ENCODE assay signal across 8 mouse cellular contexts in genomic region chr8:123042158-123042973, GRCm38 (mm10). TPM values are rescaled to one million over a fixed set of nuclear protein-coding genes. Genes with fewer than 3 reads are reported as not detected.
DNase-seq lines count a peak whose midpoint lies in the region; ATAC-seq and TF ChIP-seq lines count a peak whose summit lies in the region.

TSS of gene Ankrd11 (minus strand) at chr8:123042277.

- H3K9ac ChIP-seq in heart, embryonic 12.5 days = peak within 1 kb of the TSS; percentile 100
- peak within 1 kb of the TSS; percentile 100 for H3K9ac ChIP-seq in kidney, postnatal 0 days (ENCODE audit: low read depth, low read length)
- H3K9ac ChIP-seq in liver, embryonic 11.5 days (ENCODE audit: low read depth, low read length) = peak within 1 kb of the TSS; percentile 100
- peak within 1 kb of the TSS; percentile 99 for H3K9ac ChIP-seq in stomach, embryonic 14.5 days (replicated peaks; ENCODE audit: low read depth, low read length)

- H3K9me3 ChIP-seq in heart, embryonic 12.5 days (replicated peaks) = no peaks in the 10 kb centered on the region
- H3K9me3 ChIP-seq in kidney, postnatal 0 days (replicated peaks; ENCODE audit: low read length) = no peaks in the 10 kb centered on the region
- no peaks in the 10 kb centered on the region for H3K9me3 ChIP-seq in liver, embryonic 11.5 days (ENCODE audit: control insufficient read depth, low read length)
- no peaks in the 10 kb centered on the region for H3K9me3 ChIP-seq in stomach, embryonic 14.5 days (ENCODE audit: control insufficient read depth, low read depth, low read length)

- H3K4me2 ChIP-seq in heart, embryonic 12.5 days = peak within 1 kb of the TSS; percentile 87
- peak within 1 kb of the TSS; percentile 68 for H3K4me2 ChIP-seq in kidney, postnatal 0 days (ENCODE audit: low read length)
- H3K4me2 ChIP-seq in liver, embryonic 11.5 days = peak within 1 kb of the TSS; percentile 78
- H3K4me2 ChIP-seq in stomach, embryonic 14.5 days (replicated peaks; ENCODE audit: low read depth, low read length) = peak within 1 kb of the TSS; percentile 77

- H3K36me3 ChIP-seq in heart, embryonic 12.5 days = peaks cover 7% of the 10 kb centered on the region; the same call in 1 of the 2 replicates
- no peaks in the 10 kb centered on the region for H3K36me3 ChIP-seq in kidney, postnatal 0 days (ENCODE audit: insufficient read depth, low read length)
- no peaks in the 10 kb centered on the region for H3K36me3 ChIP-seq in liver, embryonic 11.5 days (ENCODE audit: control insufficient read depth, insufficient read depth, low read length)
- H3K36me3 ChIP-seq in stomach, embryonic 14.5 days (ENCODE audit: control insufficient read depth, insufficient read depth, low read length) = peaks cover 4% of the 10 kb centered on the region; the same call in 1 of the 2 replicates

- ATAC-seq in erythroid progenitor cell, adult 5-6 weeks (replicated peaks; ENCODE audit: low FRiP score, poor library complexity, severe bottlenecking) = peak; percentile 93
- peak; percentile 97 for ATAC-seq in heart, embryonic 12.5 days (ENCODE audit: insufficient number of reproducible peaks, low FRiP score)
- ATAC-seq in kidney, postnatal 0 days (replicated peaks; ENCODE audit: low FRiP score, low read depth) = peak; percentile 97
- peak; percentile 97 for ATAC-seq in liver, embryonic 11.5 days (replicated peaks; ENCODE audit: low FRiP score)
- ATAC-seq in stomach, embryonic 14.5 days (ENCODE audit: insufficient number of reproducible peaks, insufficient read depth, low FRiP score, low read depth) = peak; percentile 98

- H3K4me3 ChIP-seq in heart, embryonic 12.5 days = peak within 1 kb of the TSS; percentile 100
- H3K4me3 ChIP-seq in kidney, postnatal 0 days (replicated peaks; ENCODE audit: low read depth, low read length) = peak within 1 kb of the TSS; percentile 99
- H3K4me3 ChIP-seq in liver, embryonic 11.5 days (ENCODE audit: low read depth, low read length) = peak within 1 kb of the TSS; percentile 100
- peak within 1 kb of the TSS; percentile 99 for H3K4me3 ChIP-seq in stomach, embryonic 14.5 days (ENCODE audit: low read depth, low read length)

- no peaks in the 10 kb centered on the region for H3K27me3 ChIP-seq in heart, embryonic 12.5 days (replicated peaks)
- H3K27me3 ChIP-seq in kidney, postnatal 0 days (ENCODE audit: insufficient read depth, low read length) = no peaks in the 10 kb centered on the region
- no peaks in the 10 kb centered on the region for H3K27me3 ChIP-seq in liver, embryonic 11.5 days (replicated peaks; ENCODE audit: control insufficient read depth, insufficient read depth, low read length)
- no peaks in the 10 kb centered on the region for H3K27me3 ChIP-seq in stomach, embryonic 14.5 days (ENCODE audit: control insufficient read depth, insufficient read depth, low read length)

- H3K27ac ChIP-seq in heart, embryonic 12.5 days (ENCODE audit: poor library complexity, severe bottlenecking) = peak within 1 kb of the TSS; percentile 99
- H3K27ac ChIP-seq in kidney, postnatal 0 days = peak within 1 kb of the TSS; percentile 99
- peak within 1 kb of the TSS; percentile 98 for H3K27ac ChIP-seq in liver, embryonic 11.5 days (ENCODE audit: low read depth, low read length)
- H3K27ac ChIP-seq in stomach, embryonic 14.5 days (ENCODE audit: low read length) = peak within 1 kb of the TSS; percentile 96

- peak; percentile 52 for TF ChIP-seq CTCF in kidney, postnatal 0 days (IDR thresholded peaks at IDR 0.05; ENCODE audit: low read depth)

- 3% methylated on average over 90 of the region's 91 CpGs for WGBS in heart, embryonic 12.5 days
- under 1% methylated on average over 91 of the region's 91 CpGs for WGBS in kidney, postnatal 0 days
- WGBS in liver, embryonic 11.5 days = under 1% methylated on average over 86 of the region's 91 CpGs
- WGBS in stomach, embryonic 14.5 days = under 1% methylated on average over 91 of the region's 91 CpGs

- H3K4me1 ChIP-seq in heart, embryonic 12.5 days (replicated peaks) = peaks cover 41% of the 10 kb centered on the region
- H3K4me1 ChIP-seq in kidney, postnatal 0 days (replicated peaks; ENCODE audit: insufficient read depth, low read length) = peaks cover 18% of the 10 kb centered on the region
- H3K4me1 ChIP-seq in liver, embryonic 11.5 days (replicated peaks; ENCODE audit: control insufficient read depth, insufficient read depth, low read length) = peaks cover 32% of the 10 kb centered on the region
- peaks cover 23% of the 10 kb centered on the region for H3K4me1 ChIP-seq in stomach, embryonic 14.5 days (ENCODE audit: control insufficient read depth, insufficient read depth, low read length)

- DNase-seq in CD4-positive helper T cell, adult 2 months (ENCODE audit: low read depth, low spot score) = peak; percentile 100
- peak; percentile 98 for DNase-seq in brain, embryonic 18.5 days (ENCODE audit: low read depth, low spot score)
- peak; percentile 100 for DNase-seq in kidney, postnatal 0 days (ENCODE audit: low spot score)
- peak; percentile 98 for DNase-seq in liver, embryonic 11.5 days (ENCODE audit: low spot score)
- DNase-seq in naive thymus-derived CD4-positive, alpha-beta T cell, adult 2 months (ENCODE audit: low read depth) = peak; percentile 100

RNA-seq across cellular contexts. Expression of gene Ankrd11, which starts in this region (rescaled TPM):
- 81.8 and 106 TPM in 2 replicates for total RNA-seq in erythroid progenitor cell, adult 5-6 weeks (2015; ENCODE audit: low replicate concordance)
- total RNA-seq in erythroid progenitor cell, adult 5-6 weeks (2017; ENCODE audit: low replicate concordance) = 126 and 174 TPM in 2 replicates
- polyA plus RNA-seq in heart, embryonic 12.5 days (2016; fragmentation: Nextera tagmentation; extraction: Ambion mirVana) = 62.4 and 64.8 TPM in 2 replicates
- polyA plus RNA-seq in kidney, postnatal 0 days (2015; fragmentation: Nextera tagmentation; extraction: Ambion mirVana) = 44.2 and 57.9 TPM in 2 replicates
- polyA plus RNA-seq in liver, embryonic 11.5 days (2014; fragmentation: Nextera tagmentation; extraction: Ambion mirVana) = 49.2 and 53.8 TPM in 2 replicates
- 52.5 and 55.5 TPM in 2 replicates for polyA plus RNA-seq in stomach, embryonic 14.5 days (2014; fragmentation: Nextera tagmentation; extraction: Ambion mirVana)

Comparison
In these comparisons a context has a peak if more than half of its experiments do, and no peak if none do; other contexts are left out.
1. Peak in every context shown above with its lines: DNase-seq, ATAC-seq, H3K4me3 ChIP-seq and H3K27ac ChIP-seq.